Comparison of ENCODE assay signal across 8 mouse cellular contexts in the genomic region with DNA sequence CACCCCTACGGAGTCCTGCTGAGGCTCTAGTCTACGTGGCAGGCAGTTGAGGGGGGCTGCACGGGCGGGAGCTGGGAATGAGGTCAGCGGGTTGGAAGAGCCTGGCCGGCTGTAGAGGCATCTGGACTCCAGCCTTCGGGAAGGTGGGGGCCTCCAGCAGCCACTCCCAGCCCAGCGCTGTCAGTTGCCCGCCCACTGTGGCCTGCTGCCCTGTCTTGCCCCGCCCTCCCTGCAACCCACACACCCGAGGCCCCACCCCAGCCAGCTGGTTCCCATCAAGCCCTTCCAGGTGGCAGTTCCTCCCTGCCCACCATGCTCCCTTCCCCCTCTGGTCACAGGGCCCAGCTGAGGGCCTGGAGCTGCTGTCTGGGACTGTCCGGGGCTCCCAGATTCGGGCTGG. TPM values are rescaled to one million over a fixed set of nuclear protein-coding genes. Genes with fewer than 3 reads are reported as not detected.
DNase-seq lines count a peak whose midpoint lies in the region; ATAC-seq and TF ChIP-seq lines count a peak whose summit lies in the region.

No protein-coding gene starts in this region.

- no peaks in the 10 kb centered on the region for H3K27me3 ChIP-seq in embryonic facial prominence, embryonic 15.5 days
- peaks cover 16% of the 10 kb centered on the region for H3K27me3 ChIP-seq in heart, embryonic 12.5 days (replicated peaks)

- H3K9me3 ChIP-seq in embryonic facial prominence, embryonic 15.5 days (replicated peaks), result no peaks in the 10 kb centered on the region
- H3K9me3 ChIP-seq in heart, embryonic 12.5 days (replicated peaks), result no peaks in the 10 kb centered on the region

- H3K36me3 ChIP-seq in embryonic facial prominence, embryonic 15.5 days, result no peaks in the 10 kb centered on the region
- no peaks in the 10 kb centered on the region for H3K36me3 ChIP-seq in heart, embryonic 12.5 days

- peak; percentile 91 for ATAC-seq in embryonic facial prominence, embryonic 15.5 days (ENCODE audit: insufficient number of reproducible peaks, low FRiP score, low TSS enrichment, low read depth)
- peak; percentile 93 for ATAC-seq in heart, embryonic 12.5 days (ENCODE audit: insufficient number of reproducible peaks, low FRiP score)

- H3K27ac ChIP-seq in embryonic facial prominence, embryonic 15.5 days (replicated peaks), result peak overlapping the region; percentile 95
- H3K27ac ChIP-seq in heart, embryonic 12.5 days (ENCODE audit: poor library complexity, severe bottlenecking), result peak overlapping the region; percentile 86

- 0 out of 2 replicates have a peak overlapping the region, but pooled peaks have one; percentile 1 for H3K4me3 ChIP-seq in embryonic facial prominence, embryonic 15.5 days (replicated peaks)
- H3K4me3 ChIP-seq in heart, embryonic 12.5 days, result no peak overlapping the region; the same call in 1 of the 2 replicates
- no peak overlapping the region for H3K4me3 ChIP-seq in lung, adult 2 months (replicated peaks; ENCODE audit: extremely low read depth, low read depth, low read length)

- H3K4me1 ChIP-seq in embryonic facial prominence, embryonic 15.5 days, result peaks cover 71% of the 10 kb centered on the region
- H3K4me1 ChIP-seq in heart, embryonic 12.5 days (replicated peaks), result peaks cover 48% of the 10 kb centered on the region
- H3K4me1 ChIP-seq in lung, adult 2 months (ENCODE audit: control insufficient read depth, insufficient read depth, low read length), result peaks cover 3% of the 10 kb centered on the region; the same call in 1 of the 2 replicates

- no peak for TF ChIP-seq CTCF in lung, adult 2 months (IDR thresholded peaks at IDR 0.05; ENCODE audit: insufficient read depth, low read length)

- 2% methylated on average over 13 of the region's 13 CpGs for WGBS in embryonic facial prominence, embryonic 15.5 days
- 3% methylated on average over 13 of the region's 13 CpGs for WGBS in heart, embryonic 12.5 days
- 5% methylated on average over 13 of the region's 13 CpGs for WGBS in lung, adult 2 months

- peak overlapping the region; percentile 37 for H3K4me2 ChIP-seq in embryonic facial prominence, embryonic 15.5 days (replicated peaks)
- H3K4me2 ChIP-seq in heart, embryonic 12.5 days, result peak overlapping the region; percentile 55

- H3K9ac ChIP-seq in embryonic facial prominence, embryonic 15.5 days, result no peak overlapping the region
- peak overlapping the region; percentile 52; the same call in 1 of the 2 replicates for H3K9ac ChIP-seq in heart, embryonic 12.5 days

- peak; percentile 54 for DNase-seq in layer of hippocampus, adult 9-11 months
- DNase-seq in layer of hippocampus, postnatal 36 days, result no peak
- DNase-seq in kidney, adult 8-10 months, result peak; percentile 47 to 55
- DNase-seq in lung, adult 2 months, result peak; percentile 66
- DNase-seq in ovary, postnatal 14 days (ENCODE audit: low spot score), result peak; percentile 88
- DNase-seq in yolk sac, embryonic 10.5 days (ENCODE audit: low spot score), result peak; percentile 92

- TF ChIP-seq POLR2A in lung, adult 2 months (IDR thresholded peaks at IDR 0.05; ENCODE audit: borderline replicate concordance, extremely low read depth, low read depth, low read length), result no peak

RNA-seq across cellular contexts. Expression of a gene that starts 7.2 kb away (rescaled TPM):
- 10 to 100 TPM; 12.0 to 18.6 TPM for total RNA-seq in layer of hippocampus, postnatal 36 days (2021)
- polyA plus RNA-seq in embryonic facial prominence, embryonic 15.5 days (2015; fragmentation: Nextera tagmentation; extraction: Ambion mirVana), result 4,177 and 4,242 TPM in 2 replicates
- polyA plus RNA-seq in heart, embryonic 12.5 days (2016; fragmentation: Nextera tagmentation; extraction: Ambion mirVana), result 404 and 446 TPM in 2 replicates
- polyA plus RNA-seq in lung, adult 2 months (2012; rRNA removed), result 108 and 115 TPM in 2 replicates

RNA-seq across cellular contexts. Expression of a gene that starts 38.6 kb away (rescaled TPM):
- total RNA-seq in layer of hippocampus, postnatal 36 days (2021), result not detected
- 0.25 TPM in 1 of 2 replicates, not detected in the other for polyA plus RNA-seq in embryonic facial prominence, embryonic 15.5 days (2015; fragmentation: Nextera tagmentation; extraction: Ambion mirVana)
- 0.30 TPM in 1 of 2 replicates, not detected in the other for polyA plus RNA-seq in heart, embryonic 12.5 days (2016; fragmentation: Nextera tagmentation; extraction: Ambion mirVana)
- not detected in 2 replicates for polyA plus RNA-seq in lung, adult 2 months (2012; rRNA removed)

RNA-seq across cellular contexts. Expression of a gene that starts 47.3 kb away (rescaled TPM):
- total RNA-seq in layer of hippocampus, postnatal 36 days (2021), result under 1 TPM in 1 of 2 experiments, not detected in 1; 0.48 TPM
- 11.7 and 14.6 TPM in 2 replicates for polyA plus RNA-seq in embryonic facial prominence, embryonic 15.5 days (2015; fragmentation: Nextera tagmentation; extraction: Ambion mirVana)
- polyA plus RNA-seq in heart, embryonic 12.5 days (2016; fragmentation: Nextera tagmentation; extraction: Ambion mirVana), result 20.6 and 26.6 TPM in 2 replicates
- 19.9 and 54.4 TPM in 2 replicates for polyA plus RNA-seq in lung, adult 2 months (2012; rRNA removed)

Comparison
In these comparisons a context has a peak if more than half of its experiments do, and no peak if none do; other contexts are left out.
1. DNase-seq: peak in layer of hippocampus, adult 9-11 months (single experiment), kidney, adult 8-10 months (2 of 2), lung, adult 2 months (single experiment), ovary, postnatal 14 days (single experiment) and yolk sac, embryonic 10.5 days (single experiment); none in layer of hippocampus, postnatal 36 days (0 of 2).